Mouse (Mus musculus): ENCODE data around the gene Dhx57.

Dhx57 gene

GRCm38 (mm10) chr17:80225142-80225541 is 65.1 kb downstream of the Dhx57 start:
- ChIA-PET POLR2A (interaction anchor here (0.9 to 5.8 kb wide), 23 partner anchors 9 to 225 kb away, joined by 3 to 146 read pairs (median 11); partner anchors contain the start of genes Srsf7 (in 3 of the 4), Ttc39d (in 3 of the 4), Dhx57 (in 1 of the 4) and Morn2 (in 1 of the 4)), CTCF (interaction anchor here in 1 of 4 experiments (0.7 kb wide), 1 partner anchor 352 kb away, joined by 3 read pairs; no protein-coding TSS in a partner anchor)

- POLR2A ChIA-PET = interaction anchor here (0.6 to 5.8 kb wide), 79 partner anchors 7 to 1397 kb away, joined by 3 to 146 read pairs (median 5); partner anchors contain the start of genes Srsf7 (in 4 of the 4), Ttc39d (in 4 of the 4), Dhx57 (in 3 of the 4) and Morn2 (in 3 of the 4)
- CTCF ChIA-PET = interaction anchor here (0.5 to 1.7 kb wide), 10 partner anchors 13 to 570 kb away, joined by 3 to 4 read pairs (median 3); no protein-coding TSS in a partner anchor
Measured at GRCm38 (mm10) chr17:80224326-80225116, 65.8 kb downstream of the Dhx57 start, which contains the start of gene Gemin6. Gene Gemin6, plus strand, starts transcription at chr17:80224441.

GRCm38 (mm10) chr17:80223829-80224228 is 66.4 kb downstream of the Dhx57 start:
- CTCF ChIA-PET = interaction anchor here (0.6 to 1.7 kb wide), 11 partner anchors 13 to 571 kb away, joined by 3 to 4 read pairs (median 3); no protein-coding TSS in a partner anchor
- POLR2A ChIA-PET = interaction anchor here (0.6 to 5.8 kb wide), 79 partner anchors 8 to 1398 kb away, joined by 3 to 146 read pairs (median 5); partner anchors contain the start of genes Srsf7 (in 4 of the 4), Ttc39d (in 4 of the 4), Dhx57 (in 3 of the 4) and Morn2 (in 3 of the 4)

GRCm38 (mm10) chr17:80221890-80222628 is 68.2 kb downstream of the Dhx57 start:
- POLR2A ChIA-PET = interaction anchor here (0.6 to 5.8 kb wide), 11 partner anchors 13 to 581 kb away, joined by 3 to 146 read pairs (median 27); partner anchors contain the start of genes Srsf7 (in 3 of the 4) and Ttc39d (in 3 of the 4)
- CTCF ChIA-PET = interaction anchor here in 1 of 4 experiments (1.3 kb wide), 1 partner anchor 17 kb away, joined by 3 read pairs; no protein-coding TSS in a partner anchor

- CTCF ChIA-PET = interaction anchor here in 1 of 4 experiments (1.3 kb wide), 1 partner anchor 17 kb away, joined by 3 read pairs; no protein-coding TSS in a partner anchor
- POLR2A ChIA-PET = interaction anchor here (0.5 to 6.9 kb wide), 8 partner anchors 9 to 34 kb away, joined by 3 to 63 read pairs (median 5); partner anchors contain the start of genes Srsf7 (in 3 of the 4) and Ttc39d (in 3 of the 4)
Measured at GRCm38 (mm10) chr17:80221202-80221601, 69.1 kb downstream of the Dhx57 start.

GRCm38 (mm10) chr17:80220131-80220530 is 70.1 kb downstream of the Dhx57 start:
- ChIA-PET POLR2A (interaction anchor here in 3 of 4 experiments (0.5 to 6.9 kb wide), 8 partner anchors 10 to 685 kb away, joined by 3 to 63 read pairs (median 3); partner anchors contain the start of genes Srsf7 (in 3 of the 3) and Ttc39d (in 3 of the 3)), CTCF (no interaction called here)

GRCm38 (mm10) chr17:80213998-80214397 is 76.3 kb downstream of the Dhx57 start:
- CTCF ChIA-PET = interaction anchor here in 1 of 4 experiments (0.5 to 0.7 kb wide), 2 partner anchors 8 to 144 kb away, joined by 3 read pairs; no protein-coding TSS in a partner anchor
- POLR2A ChIA-PET = interaction anchor here in 1 of 4 experiments (2.5 kb wide), 1 partner anchor 14 kb away, joined by 7 read pairs; no protein-coding TSS in a partner anchor

GRCm38 (mm10) chr17:80206671-80207581 is 83.3 kb downstream of the Dhx57 start, which contains the start of the genes Srsf7 and Ttc39d:
Gene Srsf7, minus strand, starts transcription at chr17:80207307.
Gene Ttc39d, plus strand, starts transcription at chr17:80207460.
- ChIA-PET CTCF (interaction anchor here in 1 of 4 experiments (0.6 to 1.2 kb wide), 2 partner anchors 352 to 358 kb away, joined by 3 to 4 read pairs; no protein-coding TSS in a partner anchor), POLR2A (interaction anchor here (0.5 to 10.7 kb wide), 264 partner anchors 9 to 1292 kb away, joined by 3 to 146 read pairs (median 4); partner anchors contain the start of genes Gemin6 (in 4 of the 4), Morn2 (in 3 of the 4), Atl2 (in 2 of the 4) and Dhx57 (in 2 of the 4))

- ChIA-PET POLR2A (interaction anchor here (0.7 to 10.7 kb wide), 70 partner anchors 9 to 580 kb away, joined by 3 to 146 read pairs (median 8); partner anchors contain the start of genes Gemin6 (in 3 of the 4), Morn2 (in 3 of the 4), Dhx57 (in 2 of the 4) and Atl2 (in 1 of the 4)), CTCF (no interaction called here)
Measured at GRCm38 (mm10) chr17:80206301-80206670, 84.0 kb downstream of the Dhx57 start.

GRCm38 (mm10) chr17:80205657-80206056 is 84.6 kb downstream of the Dhx57 start:
- CTCF ChIA-PET = interaction anchor here in 1 of 4 experiments (0.6 to 1.0 kb wide), 2 partner anchors 9 to 353 kb away, joined by 3 read pairs; no protein-coding TSS in a partner anchor
- POLR2A ChIA-PET = interaction anchor here (0.7 to 10.7 kb wide), 47 partner anchors 9 to 544 kb away, joined by 3 to 146 read pairs (median 12); partner anchors contain the start of genes Gemin6 (in 3 of the 4), Morn2 (in 2 of the 4), Dhx57 (in 1 of the 4) and Gm10190 (in 1 of the 4)

GRCm38 (mm10) chr17:80199160-80199778 is 91.0 kb downstream of the Dhx57 start:
- CTCF ChIA-PET = no interaction called here

GRCm38 (mm10) chr17:80193075-80193474 is 97.2 kb downstream of the Dhx57 start:
- CTCF ChIA-PET = interaction anchor here in 3 of 4 experiments (0.6 to 1.7 kb wide), 5 partner anchors 145 to 183 kb away, joined by 3 to 6 read pairs (median 5); no protein-coding TSS in a partner anchor

More at GRCm38 (mm10) chr17:80199160-80199778, 91.0 kb downstream of the Dhx57 start:
- POLR2A ChIA-PET = interaction anchor here in 3 of 4 experiments (0.6 to 6.8 kb wide), 31 partner anchors 7 to 1286 kb away, joined by 3 to 91 read pairs (median 4); partner anchors contain the start of genes Srsf7 (in 3 of the 3), Ttc39d (in 3 of the 3), Gemin6 (in 2 of the 3) and Dhx57 (in 1 of the 3)

More at GRCm38 (mm10) chr17:80193075-80193474, 97.2 kb downstream of the Dhx57 start:
- POLR2A ChIA-PET = interaction anchor here in 3 of 4 experiments (0.6 to 6.8 kb wide), 9 partner anchors 9 to 175 kb away, joined by 3 to 91 read pairs (median 4); partner anchors contain the start of genes Srsf7 (in 3 of the 3), Ttc39d (in 3 of the 3) and Gemin6 (in 1 of the 3)

Measured in embryonic stem cell, embryonic (primary cell).